Mouse (Mus musculus): ENCODE data around the gene Csf2ra. TPM values are rescaled to one million over a fixed set of nuclear protein-coding genes. Genes with fewer than 3 reads are reported as not detected.
"Not testable (repeated sequence)": the region's sequence is repeated elsewhere in the genome, so short reads cannot be mapped to it uniquely, and the experiment has no call there.

Csf2ra gene
- polyA plus RNA-seq, 1 experiment from 2014 or later = 33.5 TPM

GRCm38 (mm10) chr19:61256166-61256887 lies 28.1 kb upstream of the Csf2ra start:
- Histone ChIP-seq H3K4me2 (no peak overlapping the region), H3K9ac (no peak overlapping the region), H3K4me1 (no peaks in the 10 kb centered on the region), H3K4me3 (no peak overlapping the region), H3K27ac (replicated peaks) (no peak overlapping the region), H3K27me3 (replicated peaks) (no peaks in the 10 kb centered on the region), H3K9me3 (0 out of 2 replicates have a peak, but pooled peaks cover 7% of the 10 kb centered on the region), H3K36me3 (no peaks in the 10 kb centered on the region)
- 69% methylated on average over 7 of the region's 7 CpGs for WGBS
- no peak for ATAC-seq (ENCODE audit: extremely low read depth, insufficient number of reproducible peaks, low FRiP score, low TSS enrichment)

GRCm38 (mm10) chr19:61247334-61247733 lies 19.1 kb upstream of the Csf2ra start:
- not testable (repeated sequence) for H3K4me1 ChIP-seq; H3K4me3 ChIP-seq; H3K27me3 ChIP-seq (replicated peaks); ATAC-seq (ENCODE audit: extremely low read depth, insufficient number of reproducible peaks, low FRiP score, low TSS enrichment); H3K36me3 ChIP-seq; H3K9me3 ChIP-seq; H3K4me2 ChIP-seq; H3K27ac ChIP-seq (replicated peaks); H3K9ac ChIP-seq
- WGBS = 71% methylated on average over 4 of the region's 4 CpGs

- ATAC-seq (ENCODE audit: extremely low read depth, insufficient number of reproducible peaks, low FRiP score, low TSS enrichment) = no peak
- Histone ChIP-seq H3K4me2 (no peak overlapping the region), H3K4me1 (no peaks in the 10 kb centered on the region), H3K9ac (no peak overlapping the region), H3K27me3 (replicated peaks) (no peaks in the 10 kb centered on the region), H3K27ac (replicated peaks) (no peak overlapping the region), H3K36me3 (no peaks in the 10 kb centered on the region), H3K9me3 (no peaks in the 10 kb centered on the region), H3K4me3 (no peak overlapping the region)
- 52% methylated on average over 5 of the region's 5 CpGs for WGBS
These were observed 16.6 kb upstream of the Csf2ra start for GRCm38 (mm10) chr19:61244721-61245436.

- no peaks in the 10 kb centered on the region for H3K4me1 ChIP-seq
- H3K27ac ChIP-seq (replicated peaks) = no peak overlapping the region
- H3K4me2 ChIP-seq = no peak overlapping the region
- no peaks in the 10 kb centered on the region for H3K27me3 ChIP-seq (replicated peaks)
- no peaks in the 10 kb centered on the region for H3K36me3 ChIP-seq
- WGBS = 58% methylated on average over 2 of the region's 2 CpGs
- no peak overlapping the region for H3K4me3 ChIP-seq
- no peak for ATAC-seq (ENCODE audit: extremely low read depth, insufficient number of reproducible peaks, low FRiP score, low TSS enrichment)
- H3K9me3 ChIP-seq = no peaks in the 10 kb centered on the region
- no peak overlapping the region for H3K9ac ChIP-seq
These were observed 9.7 kb upstream of the Csf2ra start for GRCm38 (mm10) chr19:61237967-61238366.

- 47% methylated on average over 5 of the region's 5 CpGs for WGBS
These were observed 6.3 kb upstream of the Csf2ra start for GRCm38 (mm10) chr19:61234532-61234931.

GRCm38 (mm10) chr19:61226928-61227854 lies 1.0 kb downstream of the Csf2ra start:
- Histone ChIP-seq H3K4me1 (peaks cover 7% of the 10 kb centered on the region; the same call in 1 of the 2 replicates), H3K27me3 (replicated peaks) (peaks cover 9% of the 10 kb centered on the region; the same call in 1 of the 2 replicates), H3K9me3 (0 out of 2 replicates have a peak, but pooled peaks cover 12% of the 10 kb centered on the region), H3K9ac (peak overlapping the region; percentile 63), H3K27ac (replicated peaks) (peak overlapping the region; percentile 84), H3K36me3 (peaks cover 8% of the 10 kb centered on the region), H3K4me3 (peak overlapping the region; percentile 60), H3K4me2 (peak overlapping the region; percentile 71)
- WGBS = 4% methylated on average over 59 of the region's 71 CpGs
- peak; percentile 59 for ATAC-seq (ENCODE audit: extremely low read depth, insufficient number of reproducible peaks, low FRiP score, low TSS enrichment)

More at GRCm38 (mm10) chr19:61234532-61234931, 6.3 kb upstream of the Csf2ra start:
- no peaks in the 10 kb centered on the region for H3K9me3 ChIP-seq
- no peaks in the 10 kb centered on the region for H3K27me3 ChIP-seq (replicated peaks)
- no peaks in the 10 kb centered on the region for H3K36me3 ChIP-seq
- H3K4me2 ChIP-seq = no peak overlapping the region
- H3K27ac ChIP-seq (replicated peaks) = no peak overlapping the region
- no peak overlapping the region for H3K4me3 ChIP-seq
- ATAC-seq (ENCODE audit: extremely low read depth, insufficient number of reproducible peaks, low FRiP score, low TSS enrichment) = no peak
- no peak overlapping the region for H3K9ac ChIP-seq
- no peaks in the 10 kb centered on the region for H3K4me1 ChIP-seq

- H3K36me3 ChIP-seq = peaks cover 8% of the 10 kb centered on the region
- peak overlapping the region; percentile 84 for H3K27ac ChIP-seq (replicated peaks)
- H3K4me1 ChIP-seq = peaks cover 7% of the 10 kb centered on the region; the same call in 1 of the 2 replicates
- ATAC-seq (ENCODE audit: extremely low read depth, insufficient number of reproducible peaks, low FRiP score, low TSS enrichment) = peak; percentile 19
- WGBS = 3% methylated on average over 71 of the region's 71 CpGs
- H3K4me2 ChIP-seq = peak overlapping the region; percentile 71
- H3K9me3 ChIP-seq = 0 out of 2 replicates have a peak, but pooled peaks cover 12% of the 10 kb centered on the region
- H3K9ac ChIP-seq = peak overlapping the region; percentile 57
- peak overlapping the region; percentile 60 for H3K4me3 ChIP-seq
- peaks cover 9% of the 10 kb centered on the region; the same call in 1 of the 2 replicates for H3K27me3 ChIP-seq (replicated peaks)
These were observed 1.8 kb downstream of the Csf2ra start for GRCm38 (mm10) chr19:61226401-61226927.

GRCm38 (mm10) chr19:61225526-61226400 lies 2.5 kb downstream of the Csf2ra start:
- Histone ChIP-seq H3K9ac (0 out of 2 replicates have a peak overlapping the region, but pooled peaks have one; percentile 57), H3K27me3 (replicated peaks) (peaks cover 9% of the 10 kb centered on the region; the same call in 1 of the 2 replicates), H3K4me1 (peaks cover 7% of the 10 kb centered on the region; the same call in 1 of the 2 replicates), H3K4me2 (peak overlapping the region; percentile 71), H3K4me3 (peak overlapping the region; percentile 60), H3K36me3 (peaks cover 8% of the 10 kb centered on the region), H3K27ac (replicated peaks) (peak overlapping the region; percentile 84), H3K9me3 (0 out of 2 replicates have a peak, but pooled peaks cover 12% of the 10 kb centered on the region)
- WGBS = 8% methylated on average over 70 of the region's 70 CpGs
- ATAC-seq (ENCODE audit: extremely low read depth, insufficient number of reproducible peaks, low FRiP score, low TSS enrichment) = peak; percentile 33

- H3K27ac ChIP-seq (replicated peaks) = no peak overlapping the region
- 0 out of 2 replicates have a peak, but pooled peaks cover 12% of the 10 kb centered on the region for H3K9me3 ChIP-seq
These were observed 3.3 kb downstream of the Csf2ra start for GRCm38 (mm10) chr19:61224678-61225525.

More at GRCm38 (mm10) chr19:61224678-61225525, 3.3 kb downstream of the Csf2ra start:
- Histone ChIP-seq H3K27me3 (replicated peaks) (peaks cover 9% of the 10 kb centered on the region; the same call in 1 of the 2 replicates), H3K36me3 (peaks cover 8% of the 10 kb centered on the region), H3K4me3 (peak overlapping the region; percentile 60), H3K4me1 (peaks cover 7% of the 10 kb centered on the region; the same call in 1 of the 2 replicates), H3K4me2 (peak overlapping the region; percentile 71), H3K9ac (no peak overlapping the region)
- 28% methylated on average over 53 of the region's 53 CpGs for WGBS
- ATAC-seq (ENCODE audit: extremely low read depth, insufficient number of reproducible peaks, low FRiP score, low TSS enrichment) = no peak; the same call in 1 of the 2 replicates
